Mouse (Mus musculus) v-Abl transformed pro-B cells (cell line): ENCODE measurements around the gene Atcay.

Source experiments
- in situ Hi-C, 2 experiments: fragments of 400-800 bp; cut with MboI; formaldehyde crosslinking; loops; one replicate each; pipeline ENCODE4 v1.15.1; 2025; ENCODE audit not compliant: unreplicated experiment in 2 of 2

Gene Atcay

GRCm38 (mm10) chr10:81244146-81244545 is 13.5 kb upstream of the Atcay start:
- in situ Hi-C loops, result no loop called here

- in situ Hi-C loops, result no loop called here
Measured at GRCm38 (mm10) chr10:81242021-81242420, 11.4 kb upstream of the Atcay start.

- in situ Hi-C loops, result no loop called here
Measured at GRCm38 (mm10) chr10:81240876-81241275, 10.2 kb upstream of the Atcay start.

- in situ Hi-C loops, result no loop called here
Measured at GRCm38 (mm10) chr10:81238618-81239017, 8.0 kb upstream of the Atcay start.

GRCm38 (mm10) chr10:81236471-81237268 is 6.0 kb upstream of the Atcay start:
- in situ Hi-C loops, result no loop called here

- in situ Hi-C loops, result no loop called here
Measured at GRCm38 (mm10) chr10:81234206-81234605, 3.6 kb upstream of the Atcay start.

- in situ Hi-C loops, result no loop called here
Measured at GRCm38 (mm10) chr10:81233226-81233585, 2.6 kb upstream of the Atcay start.

GRCm38 (mm10) chr10:81232580-81233225 is 2.1 kb upstream of the Atcay start, which contains the start of gene Zfr2:
TSS of gene Zfr2 (plus strand) at chr10:81233155.
- in situ Hi-C loops, result no loop called here

- in situ Hi-C loops, result no loop called here
Measured at GRCm38 (mm10) chr10:81231436-81231835, 803 bp upstream of the Atcay start.

GRCm38 (mm10) chr10:81229735-81230437 is 747 bp downstream of the Atcay start:
- in situ Hi-C loops, result no loop called here

- in situ Hi-C loops, result loop anchor here in 1 of 2 experiments (25.0 kb wide), 1 partner anchor 939 kb away; no protein-coding TSS in a partner anchor
Measured at GRCm38 (mm10) chr10:81223731-81224130, 6.9 kb downstream of the Atcay start.

GRCm38 (mm10) chr10:81221402-81222015 is 9.1 kb downstream of the Atcay start:
- in situ Hi-C loops, result loop anchor here in 1 of 2 experiments (25.0 kb wide), 1 partner anchor 941 kb away; no protein-coding TSS in a partner anchor

- in situ Hi-C loops, result loop anchor here in 1 of 2 experiments (25.0 kb wide), 1 partner anchor 944 kb away; no protein-coding TSS in a partner anchor
Measured at GRCm38 (mm10) chr10:81217964-81218363, 12.7 kb downstream of the Atcay start.

GRCm38 (mm10) chr10:81217267-81217666 is 13.4 kb downstream of the Atcay start:
- in situ Hi-C loops, result loop anchor here in 1 of 2 experiments (25.0 kb wide), 1 partner anchor 945 kb away; no protein-coding TSS in a partner anchor

GRCm38 (mm10) chr10:81216810-81217209 is 13.8 kb downstream of the Atcay start:
- in situ Hi-C loops, result loop anchor here in 1 of 2 experiments (25.0 kb wide), 1 partner anchor 945 kb away; no protein-coding TSS in a partner anchor

GRCm38 (mm10) chr10:81216260-81216659 is 14.4 kb downstream of the Atcay start:
- in situ Hi-C loops, result loop anchor here in 1 of 2 experiments (25.0 kb wide), 1 partner anchor 946 kb away; no protein-coding TSS in a partner anchor

GRCm38 (mm10) chr10:81210154-81210553 is 20.5 kb downstream of the Atcay start:
- in situ Hi-C loops, result loop anchor here in 1 of 2 experiments (25.0 kb wide), 1 partner anchor 952 kb away; no protein-coding TSS in a partner anchor

GRCm38 (mm10) chr10:81204137-81204536 is 26.5 kb downstream of the Atcay start:
- in situ Hi-C loops, result loop anchor here in 1 of 2 experiments (25.0 kb wide), 1 partner anchor 958 kb away; no protein-coding TSS in a partner anchor

GRCm38 (mm10) chr10:81202978-81203720 is 27.5 kb downstream of the Atcay start:
- in situ Hi-C loops, result loop anchor here in 1 of 2 experiments (25.0 kb wide), 1 partner anchor 959 kb away; no protein-coding TSS in a partner anchor
